Mouse (Mus musculus): Measurements from ENCODE around the gene Chic2.

DNA sequence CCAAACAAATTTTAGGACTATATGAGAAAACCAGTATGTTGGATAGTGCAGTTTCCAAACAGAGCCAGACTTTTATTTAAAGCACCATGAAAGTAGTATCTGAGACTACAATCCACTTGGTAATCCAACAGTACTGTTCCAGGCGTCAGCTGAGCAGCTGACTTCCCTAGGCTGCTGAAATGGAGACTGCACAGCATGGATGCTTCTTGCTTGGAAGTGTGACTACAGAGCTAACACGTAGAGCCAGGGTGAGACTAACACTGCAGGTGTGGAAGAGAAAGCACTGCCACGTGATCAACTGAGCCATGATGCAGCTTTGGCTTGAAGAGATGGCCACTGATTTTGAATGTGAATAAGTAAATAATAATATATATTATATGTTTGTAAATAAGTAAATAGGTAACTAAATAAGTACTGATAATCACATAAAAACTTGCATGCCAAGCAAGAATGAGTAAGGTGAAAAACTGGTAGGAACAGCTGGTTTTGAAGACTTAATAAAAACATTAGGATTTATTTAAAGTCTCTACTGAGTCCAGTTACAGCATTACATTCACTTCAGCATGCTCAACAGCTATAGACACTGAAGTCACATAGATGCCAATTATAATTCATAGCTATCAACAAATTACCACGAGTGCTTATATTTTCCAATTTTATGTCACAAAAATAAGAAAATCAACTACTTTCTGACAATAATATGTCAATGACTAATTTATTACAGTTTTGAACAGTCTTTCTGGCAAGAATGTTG lies 32.4 kb downstream of the Chic2 start:
- TF ChIP-seq CTCF (IDR thresholded peaks at IDR 0.05; ENCODE audit: control insufficient read depth, insufficient read depth, insufficient read length), result no peak
- TF ChIP-seq MYOD1 (IDR thresholded peaks at IDR 0.05; ENCODE audit: control insufficient read depth, insufficient read length, low read depth), result no peak
- no peak for TF ChIP-seq CEBPB (IDR thresholded peaks at IDR 0.05; ENCODE audit: low read depth)
- no peak for TF ChIP-seq USF1 (IDR thresholded peaks at IDR 0.05; ENCODE audit: low read depth)

Measured in C2C12 (cell line).